Mouse (Mus musculus) urinary bladder, postnatal 4 days (tissue): ENCODE data around the gene Phf1.
"Not testable (repeated sequence)": the region's sequence is repeated elsewhere in the genome, so short reads cannot be mapped to it uniquely, and the experiment has no call there.

Experiments
- DNase-seq, 2 experiments: peaks; one replicate each; pipeline ENCODE4 v3.0.0; 2021 to 2022; ENCODE audit warnings: low spot score in 2 of 2

Gene Phf1

GRCm38 (mm10) chr17:26932839-26933398 lies at the start of gene Phf1:
TSS of gene Phf1 (plus strand) at chr17:26933052.
- DNase-seq: peak; percentile 94 to 98

GRCm38 (mm10) chr17:26883585-26883984 lies 49.3 kb upstream of the Phf1 start:
- DNase-seq: no peak

- peak; percentile 72 to 84 for DNase-seq
These were observed 47.6 kb upstream of the Phf1 start for GRCm38 (mm10) chr17:26884995-26885926.

- DNase-seq: peak; percentile 79 to 87
These were observed 46.7 kb upstream of the Phf1 start for GRCm38 (mm10) chr17:26886047-26886749.

- DNase-seq: no peak
These were observed 44.9 kb upstream of the Phf1 start for GRCm38 (mm10) chr17:26887926-26888325.

- no peak for DNase-seq
These were observed 40.0 kb upstream of the Phf1 start for GRCm38 (mm10) chr17:26892635-26893375.

- no peak for DNase-seq
These were observed 39.4 kb upstream of the Phf1 start for GRCm38 (mm10) chr17:26893492-26893891.

- DNase-seq: no peak
These were observed 38.5 kb upstream of the Phf1 start for GRCm38 (mm10) chr17:26894342-26894741.

GRCm38 (mm10) chr17:26895578-26895977 lies 37.3 kb upstream of the Phf1 start:
- DNase-seq: peak; percentile 37 to 75

GRCm38 (mm10) chr17:26900916-26901315 lies 31.9 kb upstream of the Phf1 start:
- DNase-seq: no peak

GRCm38 (mm10) chr17:26904320-26904719 lies 28.5 kb upstream of the Phf1 start:
- DNase-seq: no peak

- DNase-seq: not testable (repeated sequence)
These were observed 25.3 kb upstream of the Phf1 start for GRCm38 (mm10) chr17:26907506-26907905.

- no peak for DNase-seq
These were observed 17.6 kb upstream of the Phf1 start for GRCm38 (mm10) chr17:26915248-26915647.

- DNase-seq: peak; percentile 99 to 100
These were observed 16.0 kb upstream of the Phf1 start, which contains the start of gene Kifc5b for GRCm38 (mm10) chr17:26916711-26917482. TSS of gene Kifc5b (plus strand) at chr17:26917091.

- DNase-seq: not testable (repeated sequence)
These were observed 15.3 kb upstream of the Phf1 start for GRCm38 (mm10) chr17:26917560-26917959.

- no peak for DNase-seq
These were observed 14.5 kb upstream of the Phf1 start for GRCm38 (mm10) chr17:26918343-26918742.

GRCm38 (mm10) chr17:26919516-26919915 lies 13.3 kb upstream of the Phf1 start:
- not testable (repeated sequence) for DNase-seq

GRCm38 (mm10) chr17:26922368-26922767 lies 10.5 kb upstream of the Phf1 start:
- not testable (repeated sequence) for DNase-seq

- DNase-seq: not testable (repeated sequence)
These were observed 7.4 kb upstream of the Phf1 start for GRCm38 (mm10) chr17:26925414-26925813.

- DNase-seq: peak; percentile 41 to 61
These were observed 1.1 kb upstream of the Phf1 start for GRCm38 (mm10) chr17:26931795-26932194.

- no peak for DNase-seq
These were observed 567 bp downstream of the Phf1 start for GRCm38 (mm10) chr17:26933419-26933818.
